Mouse (Mus musculus): ENCODE data around the gene Csrnp3.

DNA sequence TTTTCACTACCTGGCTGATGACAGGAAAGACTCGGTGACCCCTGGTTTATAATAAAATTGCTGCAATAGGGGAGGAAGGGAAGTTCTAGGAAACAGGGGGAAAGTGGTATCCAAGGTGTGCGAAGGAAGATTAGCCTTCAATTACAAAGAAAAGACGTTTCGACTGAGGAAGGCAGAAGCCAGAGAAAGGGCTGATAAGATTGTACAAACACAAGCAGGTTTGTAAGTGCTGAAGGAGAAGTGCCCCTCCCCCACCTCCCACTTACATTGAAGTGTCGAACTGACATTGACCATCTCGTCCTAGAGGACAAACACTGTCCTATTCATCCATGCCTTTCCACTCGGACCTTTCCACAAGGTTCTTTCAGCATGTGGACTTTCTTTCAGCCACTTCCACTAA lies 70.4 kb downstream of the Csrnp3 start:
- TF ChIP-seq ZKSCAN1 (IDR thresholded peaks at IDR 0.05; ENCODE audit: borderline replicate concordance, low read depth, low read length) (no peak), MEF2A (IDR thresholded peaks at IDR 0.05; ENCODE audit: borderline replicate concordance, low read depth, low read length) (no peak), CTCF (conservative IDR thresholded peaks at IDR 0.05 in 1 of 2, IDR thresholded peaks at IDR 0.05 in 1 of 2; ENCODE audit: low read depth in 2 of 2, low read length in 2 of 2) (no peak), ZNF384 (IDR thresholded peaks at IDR 0.05; ENCODE audit: low read depth, low read length) (no peak), POLR2A (IDR thresholded peaks at IDR 0.05; ENCODE audit: low read depth, low read length) (no peak), HCFC1 (IDR thresholded peaks at IDR 0.05; ENCODE audit: low read depth, low read length) (no peak)

Measured in CH12.LX (cell line).